Comparison of ENCODE assay signal across 20 mouse cellular contexts in genomic region chr3:75574074-75574473, GRCm38 (mm10). TPM values are rescaled to one million over a fixed set of nuclear protein-coding genes. Genes with fewer than 3 reads are reported as not detected.
A peak's percentile ranks its signal among the peaks of the same experiment; 100 is the strongest.
DNase-seq lines count a peak whose midpoint lies in the region; ATAC-seq and TF ChIP-seq lines count a peak whose summit lies in the region.
"Had no signal": no experiment of that assay in that cellular context is flagged by ENCODE, and none has a peak within 500 bp of the region (broad histone marks: within the 10 kb centered on the region; RNA-seq: fewer than 3 reads in every experiment).

No protein-coding gene starts in this region.

- DNase-seq in spleen, adult 2 months (ENCODE audit: low read depth in 1 of 2, low spot score in 2 of 2) = peak in 1 of 2 experiments; percentile 35
- DNase-seq in spleen, postnatal 14 days (ENCODE audit: low spot score in 2 of 2) = no peak
- peak; percentile 24 for DNase-seq in CD4-positive, CD25-positive, alpha-beta regulatory T cell, adult 2 months (ENCODE audit: low read depth, low spot score)
- DNase-seq in brain, adult 2 months (ENCODE audit: low read depth, low spot score) = peak; percentile 31
- DNase-seq in splenic B cell, adult 2 months (ENCODE audit: low read depth, low spot score) = peak; percentile 70
- DNase-seq in layer of hippocampus, postnatal 36 days = no peak
- DNase-seq: adrenal gland, adult 8-10 months; adrenal gland, postnatal 36 days; cerebellum, adult 11 months; cerebellum, adult 8-10 months; cerebellum, postnatal 36 days; gastrocnemius, adult 2 months; gastrocnemius, postnatal 25 days; heart, postnatal 36 days had no signal

- no peak overlapping the region for H3K4me2 ChIP-seq in midbrain, embryonic 16.5 days (ENCODE audit: low read length)
- H3K4me2 ChIP-seq: embryonic facial prominence, embryonic 13.5 days; forebrain, embryonic 12.5 days; heart, embryonic 13.5 days; hindbrain, embryonic 15.5 days had no signal

- no peak for TF ChIP-seq POLR2A in spleen, adult 2 months (IDR thresholded peaks at IDR 0.05; ENCODE audit: low read depth, low read length)

- H3K4me1 ChIP-seq in spleen, adult 2 months (ENCODE audit: control insufficient read depth, insufficient read depth, insufficient read length) = peaks cover 3% of the 10 kb centered on the region; the same call in 1 of the 2 replicates
- H3K4me1 ChIP-seq in midbrain, embryonic 16.5 days (ENCODE audit: control insufficient read depth, insufficient read depth, low read length) = no peaks in the 10 kb centered on the region
- H3K4me1 ChIP-seq: embryonic facial prominence, embryonic 13.5 days; forebrain, embryonic 12.5 days; heart, embryonic 13.5 days; hindbrain, embryonic 15.5 days had no signal

- TF ChIP-seq CTCF in spleen, adult 2 months (IDR thresholded peaks at IDR 0.05; ENCODE audit: extremely low read depth, insufficient read depth, insufficient read length, insufficient replicate concordance) = no peak

- no peaks in the 10 kb centered on the region for H3K27me3 ChIP-seq in spleen, adult 2 months (ENCODE audit: control insufficient read depth, insufficient read depth, low read length)
- no peaks in the 10 kb centered on the region for H3K27me3 ChIP-seq in splenic B cell, adult 2 months (ENCODE audit: control insufficient read depth, insufficient read depth, low read length, poor library complexity, severe bottlenecking)
- no peaks in the 10 kb centered on the region for H3K27me3 ChIP-seq in midbrain, embryonic 16.5 days (ENCODE audit: control insufficient read depth, insufficient read depth, low read depth, low read length)
- H3K27me3 ChIP-seq: embryonic facial prominence, embryonic 13.5 days; forebrain, embryonic 12.5 days; heart, embryonic 13.5 days; hindbrain, embryonic 15.5 days had no signal

- peak overlapping the region; percentile 86 for H3K27ac ChIP-seq in spleen, adult 2 months (ENCODE audit: insufficient read depth, low read length)
- H3K27ac ChIP-seq in midbrain, embryonic 16.5 days (ENCODE audit: low read length) = no peak overlapping the region
- H3K27ac ChIP-seq: embryonic facial prominence, embryonic 13.5 days; forebrain, embryonic 12.5 days; gastrocnemius, adult 2 months; heart, embryonic 13.5 days; hindbrain, embryonic 15.5 days had no signal

- WGBS in spleen, adult 2 months = 17% methylated on average over 2 of the region's 2 CpGs
- whole genome bisulfite sequencing in midbrain, embryonic 16.5 days = 82% methylated on average over 2 of the region's 2 CpGs

- no peaks in the 10 kb centered on the region for H3K36me3 ChIP-seq in spleen, adult 2 months (ENCODE audit: control insufficient read depth, insufficient read depth, low read length)
- no peaks in the 10 kb centered on the region for H3K36me3 ChIP-seq in splenic B cell, adult 2 months (ENCODE audit: control insufficient read depth, insufficient read depth, low read length, poor library complexity, severe bottlenecking)
- 0 out of 2 replicates have a peak, but pooled peaks cover 2% of the 10 kb centered on the region for H3K36me3 ChIP-seq in midbrain, embryonic 16.5 days (ENCODE audit: control insufficient read depth, insufficient read depth, low read length)
- H3K36me3 ChIP-seq: embryonic facial prominence, embryonic 13.5 days; forebrain, embryonic 12.5 days; heart, embryonic 13.5 days; hindbrain, embryonic 15.5 days had no signal

- H3K9ac ChIP-seq in midbrain, embryonic 16.5 days (ENCODE audit: low read depth, low read length) = no peak overlapping the region
- H3K9ac ChIP-seq: embryonic facial prominence, embryonic 13.5 days; forebrain, embryonic 12.5 days; heart, embryonic 13.5 days; hindbrain, embryonic 15.5 days had no signal

- H3K9me3 ChIP-seq in midbrain, embryonic 16.5 days (replicated peaks; ENCODE audit: control insufficient read depth, low read length, poor library complexity, severe bottlenecking) = no peaks in the 10 kb centered on the region
- H3K9me3 ChIP-seq: embryonic facial prominence, embryonic 13.5 days; forebrain, embryonic 12.5 days; heart, embryonic 13.5 days; hindbrain, embryonic 15.5 days had no signal

- peak overlapping the region; percentile 27; the same call in 1 of the 2 replicates for H3K4me3 ChIP-seq in spleen, adult 2 months (ENCODE audit: extremely low read depth, insufficient read depth, insufficient read length)
- no peak overlapping the region for H3K4me3 ChIP-seq in midbrain, embryonic 16.5 days (ENCODE audit: low read depth, low read length)
- H3K4me3 ChIP-seq: embryonic facial prominence, embryonic 13.5 days; forebrain, embryonic 12.5 days; gastrocnemius, adult 2 months; heart, embryonic 13.5 days; hindbrain, embryonic 15.5 days had no signal

- no peak for ATAC-seq in midbrain, embryonic 16.5 days
- ATAC-seq: forebrain, embryonic 16.5 days had no signal

RNA-seq across cellular contexts. Expression of gene Serpini1, which starts 16.7 kb away (rescaled TPM):
- 0.72 and 0.92 TPM in 2 replicates for polyA plus RNA-seq in spleen, adult 2 months (2012; rRNA removed)
- total RNA-seq in layer of hippocampus, postnatal 36 days (2021) = 100 to 1,000 TPM; 175 to 193 TPM
- 130 and 145 TPM in 2 replicates for polyA plus RNA-seq in midbrain, embryonic 16.5 days (2015; fragmentation: Nextera tagmentation; extraction: Ambion mirVana)

RNA-seq across cellular contexts. Expression of gene Pdcd10, which starts 17.4 kb away (rescaled TPM):
- 2.4 and 4.1 TPM in 2 replicates for polyA plus RNA-seq in spleen, adult 2 months (2012; rRNA removed)
- total RNA-seq in layer of hippocampus, postnatal 36 days (2021) = 10 to 100 TPM; 56.0 to 69.8 TPM
- polyA plus RNA-seq in midbrain, embryonic 16.5 days (2015; fragmentation: Nextera tagmentation; extraction: Ambion mirVana) = 73.8 and 76.3 TPM in 2 replicates

Comparison
In these comparisons a context has a peak if more than half of its experiments do, and no peak if none do; other contexts are left out.
1. DNase-seq: peak in CD4-positive, CD25-positive, alpha-beta regulatory T cell, adult 2 months (single experiment), brain, adult 2 months (single experiment) and splenic B cell, adult 2 months (single experiment); none in spleen, postnatal 14 days (0 of 2) and layer of hippocampus, postnatal 36 days (0 of 2).
2. RNA of gene Serpini1, which starts 16.7 kb away (polyA plus RNA-seq): 130 to 145 TPM in midbrain, embryonic 16.5 days; 0.72 to 0.92 TPM in spleen, adult 2 months; every median in the first group is over 10 times any median in the second.
3. RNA of gene Pdcd10, which starts 17.4 kb away (polyA plus RNA-seq): 73.8 to 76.3 TPM in midbrain, embryonic 16.5 days; 2.4 to 4.1 TPM in spleen, adult 2 months; every median in the first group is over 10 times any median in the second.